Mouse (Mus musculus) spleen, adult 2 months (tissue): ENCODE data around the gene Olfr1362. TPM values are rescaled to one million over a fixed set of nuclear protein-coding genes. Genes with fewer than 3 reads are reported as not detected.

Experiments used
- DNase-seq, 2 experiments: peaks; one replicate each; pipeline versions ENCODE4 v3.0.0 to v3.0.0-alpha.2; 2012 to 2021; ENCODE audit warnings: low spot score in 2 of 2, low read depth in 1 of 2
- H3K27ac ChIP-seq: fragments of 200-500 bp; 2 replicates; pipeline ENCODE4 v1.5.1; 2012; ENCODE audit warnings: low read length, inconsistent platforms; ENCODE audit not compliant: insufficient read depth
- H3K27me3 ChIP-seq: fragments of 200-500 bp; 2 replicates; pipeline ENCODE4 v1.6.1; 2012; ENCODE audit warnings: mild to moderate bottlenecking, moderate library complexity, low read length, inconsistent platforms; ENCODE audit not compliant: control insufficient read depth, insufficient read depth
- H3K36me3 ChIP-seq: fragments of 200-500 bp; 2 replicates; pipeline ENCODE4 v1.6.1; 2012; ENCODE audit warnings: mild to moderate bottlenecking, low read length, inconsistent platforms; ENCODE audit not compliant: control insufficient read depth, insufficient read depth
- H3K4me1 ChIP-seq: fragments of 200-500 bp; 2 replicates; pipeline ENCODE4 v1.6.1; 2011; ENCODE audit warnings: inconsistent platforms; ENCODE audit not compliant: control insufficient read depth, insufficient read depth, insufficient read length
- H3K4me3 ChIP-seq: fragments of 200-500 bp; 2 replicates; pipeline ENCODE4 v1.5.1; 2011; ENCODE audit warnings: mild to moderate bottlenecking, inconsistent platforms; ENCODE audit not compliant: insufficient read depth, insufficient read length; ENCODE audit errors: extremely low read depth
- CTCF ChIP-seq: fragments of 200-500 bp; IDR thresholded peaks from 2 replicates; pipeline ENCODE4 v1.5.1; 2011; ENCODE audit warnings: mild to moderate bottlenecking, inconsistent platforms; ENCODE audit not compliant: insufficient read depth, insufficient read length, insufficient replicate concordance; ENCODE audit errors: extremely low read depth
- POLR2A ChIP-seq: fragments of 200-500 bp; IDR thresholded peaks from 2 replicates; pipeline ENCODE4 v1.6.1; 2011; ENCODE audit warnings: low read depth, low read length, inconsistent platforms
- WGBS: fragments of 180-500 bp; shearing (Covaris S2); methylation state at CpG from one replicate; pipeline ENCODE4 v1.1.7; 2018; 5-methylcytosine and 5-hydroxymethylcytosine counted together
- polyA plus RNA-seq: library from polyadenylated mRNA; depleted of rRNA; stranded (reverse); fragments of >200 nt; gene quantifications from 2 replicates; pipeline ENCODE4 v1.2.3, GENCODE M21; 2012; rRNA removed

Gene Olfr1362
- not detected in 2 replicates for polyA plus RNA-seq

DNA sequence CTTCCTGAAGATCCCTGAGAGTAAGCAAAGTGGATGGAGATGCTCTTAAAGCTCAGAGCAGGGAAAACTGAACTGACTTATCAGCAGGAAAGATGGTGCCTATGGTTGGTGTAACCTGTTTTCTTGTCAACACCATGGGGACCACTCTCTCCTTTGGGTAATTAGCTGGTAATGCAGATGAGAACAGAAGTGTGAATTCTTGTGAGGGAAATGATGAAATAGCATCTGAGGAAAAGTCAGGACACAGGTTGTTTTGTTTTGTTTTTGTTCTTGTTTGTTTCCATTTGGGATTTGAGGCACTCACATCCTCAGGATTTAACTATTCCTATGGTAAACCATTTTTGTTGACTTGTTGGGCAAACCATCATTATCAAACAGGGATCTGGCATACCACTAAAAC, at the start of gene Olfr1362:
TSS of gene Olfr1362 (minus strand) at position 101 of the 400 bp plus-strand sequence.
- DNase-seq, result no peak
- Histone ChIP-seq H3K27me3 (no peaks in the 10 kb centered on the region), H3K36me3 (no peaks in the 10 kb centered on the region), H3K27ac (no peak within 1 kb of the TSS), H3K4me1 (no peaks in the 10 kb centered on the region), H3K4me3 (no peak within 1 kb of the TSS)
- TF ChIP-seq CTCF (no peak), POLR2A (no peak)

DNA sequence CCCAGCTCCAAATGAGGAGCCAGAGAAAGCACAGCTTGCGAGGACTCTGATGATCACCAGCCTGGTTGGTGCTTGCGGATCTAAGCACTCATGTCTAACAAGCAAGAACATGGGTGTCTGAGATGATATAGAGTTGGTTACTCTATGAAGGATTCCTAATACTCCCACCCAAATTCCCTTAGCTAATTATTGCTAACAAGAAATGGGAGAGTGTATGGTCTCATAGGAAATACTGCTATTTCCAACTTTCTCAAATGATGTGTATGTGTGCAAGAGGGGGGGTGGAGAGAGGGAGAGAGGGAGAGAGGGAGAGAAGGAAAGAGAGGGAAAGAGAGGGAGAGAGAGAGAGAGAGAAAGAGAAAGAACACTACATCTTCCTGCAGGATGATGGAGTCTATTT, 49.5 kb upstream of the Olfr1362 start, which contains the start of gene Olfr1361:
TSS of gene Olfr1361 (minus strand) at position 101 of the 400 bp plus-strand sequence.
- Histone ChIP-seq H3K27me3 (no peaks in the 10 kb centered on the region), H3K36me3 (no peaks in the 10 kb centered on the region), H3K4me3 (no peak within 1 kb of the TSS), H3K4me1 (no peaks in the 10 kb centered on the region), H3K27ac (no peak within 1 kb of the TSS)
- TF ChIP-seq CTCF (no peak), POLR2A (no peak)
- WGBS, result 83% methylated on average over 2 of the region's 2 CpGs
- no peak for DNase-seq

DNA sequence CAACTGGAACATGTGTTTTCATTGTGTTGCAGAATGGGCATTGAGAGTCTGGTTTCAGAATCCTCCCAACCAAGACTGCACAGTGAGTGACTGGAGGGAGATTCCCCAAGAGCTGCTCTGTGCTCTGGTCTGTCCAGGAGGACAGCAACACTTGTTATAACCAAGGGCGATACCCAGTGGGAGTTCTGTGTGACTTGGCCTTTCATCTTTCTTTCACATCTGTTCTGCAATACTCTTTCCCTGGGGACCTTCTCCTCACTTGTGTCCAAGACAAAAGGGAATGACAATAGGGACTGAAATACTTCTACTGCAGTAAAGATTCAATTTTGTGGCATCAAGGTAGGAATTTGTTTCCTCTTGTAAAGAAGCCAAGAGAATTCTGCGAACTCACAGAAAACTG, 28.6 kb upstream of the Olfr1362 start, which contains the start of gene Olfr11:
TSS of gene Olfr11 (minus strand) at position 101 of the 400 bp plus-strand sequence.
- H3K27ac ChIP-seq, result no peak within 1 kb of the TSS
- H3K4me1 ChIP-seq, result no peaks in the 10 kb centered on the region
- DNase-seq, result no peak
- no peak for TF ChIP-seq POLR2A
- H3K4me3 ChIP-seq, result no peak within 1 kb of the TSS; the same call in 1 of the 2 replicates
- 82% methylated on average over 2 of the region's 2 CpGs for WGBS
- no peaks in the 10 kb centered on the region for H3K27me3 ChIP-seq
- H3K36me3 ChIP-seq, result no peaks in the 10 kb centered on the region

DNA sequence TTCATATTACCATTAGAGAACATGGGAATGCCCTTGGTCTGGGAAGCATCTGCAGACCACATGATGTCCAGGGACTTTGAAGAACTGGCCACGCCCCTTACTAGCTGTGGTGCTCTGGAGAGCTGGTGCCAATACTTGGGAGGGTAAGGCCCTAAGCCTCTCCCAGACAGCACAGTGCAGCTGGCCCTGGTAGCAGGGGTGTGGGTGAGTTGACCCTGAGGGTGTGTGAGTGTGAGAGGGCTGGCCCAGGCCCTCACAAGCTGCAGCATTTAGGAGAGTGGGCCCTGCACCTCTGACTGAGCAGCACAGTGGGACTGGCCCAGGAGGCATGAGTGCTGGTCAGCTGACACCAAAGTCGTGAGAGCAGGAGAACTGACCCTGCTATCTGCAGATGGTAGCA, 22.2 kb downstream of the Olfr1362 start:
- Histone ChIP-seq H3K4me1 (no peaks in the 10 kb centered on the region), H3K27me3 (no peaks in the 10 kb centered on the region), H3K27ac (no peak overlapping the region), H3K36me3 (no peaks in the 10 kb centered on the region), H3K4me3 (no peak overlapping the region)
- TF ChIP-seq CTCF (no peak), POLR2A (no peak)
- DNase-seq, result no peak
- WGBS, result 75% methylated on average over 2 of the region's 2 CpGs

- Histone ChIP-seq H3K27me3 (no peaks in the 10 kb centered on the region), H3K4me3 (no peak within 1 kb of the TSS), H3K27ac (no peak within 1 kb of the TSS), H3K4me1 (no peaks in the 10 kb centered on the region), H3K36me3 (no peaks in the 10 kb centered on the region)
- DNase-seq, result no peak
- TF ChIP-seq POLR2A (no peak), CTCF (no peak)
- WGBS, result 86% methylated on average over 2 of the region's 2 CpGs
Measured at GRCm38 (mm10) chr13:21581659-21582058, 32.2 kb downstream of the Olfr1362 start, which contains the start of gene Olfr1364. Gene Olfr1364, minus strand, starts transcription at chr13:21581759.

Other genes starting within 250 kb of the Olfr1362 start
- 12.5 and 15.2 TPM in 2 replicates for gene Zkscan3, start 211.3 kb downstream of the Olfr1362 start, polyA plus RNA-seq
- gene Pgbd1, start 173.0 kb downstream of the Olfr1362 start, polyA plus RNA-seq, result 0.13 and 0.28 TPM in 2 replicates
- 6.7 and 8.5 TPM in 2 replicates for gene Zscan26, start 160.3 kb downstream of the Olfr1362 start, polyA plus RNA-seq
- not detected in 2 replicates for gene Nkapl, start 145.5 kb downstream of the Olfr1362 start, polyA plus RNA-seq
- gene Zkscan4, start 135.1 kb downstream of the Olfr1362 start, polyA plus RNA-seq, result 0.29 and 0.34 TPM in 2 replicates
- gene Gm10065, start 134.6 kb downstream of the Olfr1362 start, polyA plus RNA-seq, result not detected in 2 replicates
- 0.13 and 0.16 TPM in 2 replicates for gene AK157302, start 118.8 kb downstream of the Olfr1362 start, polyA plus RNA-seq
- gene Gm11273, start 112.6 kb downstream of the Olfr1362 start, polyA plus RNA-seq, result 3.2 and 4.5 TPM in 2 replicates
- 1.6 and 2.0 TPM in 2 replicates for gene Zkscan8, start 82.9 kb downstream of the Olfr1362 start, polyA plus RNA-seq
- not detected in 2 replicates for gene Olfr1366, start 71.2 kb downstream of the Olfr1362 start, polyA plus RNA-seq
- gene Olfr1535, start 54.1 kb downstream of the Olfr1362 start, polyA plus RNA-seq, result not detected in 2 replicates
- not detected in 2 replicates for gene Olfr1364, start 32.3 kb downstream of the Olfr1362 start, polyA plus RNA-seq
- gene Olfr11, start 28.5 kb upstream of the Olfr1362 start, polyA plus RNA-seq, result not detected in 2 replicates
- gene Olfr1361, start 49.4 kb upstream of the Olfr1362 start, polyA plus RNA-seq, result not detected in 2 replicates
- not detected in 2 replicates for gene Olfr1360, start 63.4 kb upstream of the Olfr1362 start, polyA plus RNA-seq
- not detected in 2 replicates for gene Olfr1359, start 84.1 kb upstream of the Olfr1362 start, polyA plus RNA-seq
- 18.0 and 18.4 TPM in 2 replicates for gene Hist1h2bl, start 102.1 kb upstream of the Olfr1362 start, polyA plus RNA-seq
- gene Hist1h2ai, start 102.4 kb upstream of the Olfr1362 start, polyA plus RNA-seq, result 40.4 and 81.0 TPM in 2 replicates
- gene Hist1h3h, start 103.6 kb upstream of the Olfr1362 start, polyA plus RNA-seq, result 81.3 and 147 TPM in 2 replicates
- gene Hist1h2bm, start 108.0 kb upstream of the Olfr1362 start, polyA plus RNA-seq, result 6.5 and 12.9 TPM in 2 replicates
- 9.1 and 9.5 TPM in 2 replicates for gene Hist1h4j, start 121.0 kb upstream of the Olfr1362 start, polyA plus RNA-seq
- gene Hist1h4k, start 136.5 kb upstream of the Olfr1362 start, polyA plus RNA-seq, result 82.1 and 92.4 TPM in 2 replicates
- gene Hist1h2ak, start 139.8 kb upstream of the Olfr1362 start, polyA plus RNA-seq, result 51.8 and 65.5 TPM in 2 replicates
- gene Hist1h2bn, start 140.1 kb upstream of the Olfr1362 start, polyA plus RNA-seq, result 8.0 and 29.0 TPM in 2 replicates
- gene Hist1h1b, start 166.6 kb upstream of the Olfr1362 start, polyA plus RNA-seq, result 2.3 and 3.2 TPM in 2 replicates
- gene Hist1h3i, start 169.3 kb upstream of the Olfr1362 start, polyA plus RNA-seq, result 77.1 and 125 TPM in 2 replicates
- gene Hist1h2an, start 173.2 kb upstream of the Olfr1362 start, polyA plus RNA-seq, result 15.5 and 52.1 TPM in 2 replicates
- 1.7 and 13.4 TPM in 2 replicates for gene Hist1h2bp, start 173.4 kb upstream of the Olfr1362 start, polyA plus RNA-seq
- gene Hist1h2bq, start 196.2 kb upstream of the Olfr1362 start, polyA plus RNA-seq, result 32.5 and 59.8 TPM in 2 replicates
- not detected in 2 replicates for gene Hist1h2ao, start 196.4 kb upstream of the Olfr1362 start, polyA plus RNA-seq
- not detected in 2 replicates for gene Hist1h4m, start 197.7 kb upstream of the Olfr1362 start, polyA plus RNA-seq
- gene Hist1h4n, start 218.2 kb upstream of the Olfr1362 start, polyA plus RNA-seq, result 61.9 and 76.0 TPM in 2 replicates
- 366 and 1,278 TPM in 2 replicates for gene Hist1h2ap, start 219.5 kb upstream of the Olfr1362 start, polyA plus RNA-seq
- gene Hist1h2br, start 219.7 kb upstream of the Olfr1362 start, polyA plus RNA-seq, result 28.5 and 55.0 TPM in 2 replicates